Mouse (Mus musculus): ENCODE results near the gene Hist1h3c. TPM values are rescaled to one million over a fixed set of nuclear protein-coding genes. Genes with fewer than 3 reads are reported as not detected.
"Not testable (repeated sequence)": the region's sequence is repeated elsewhere in the genome, so short reads cannot be mapped to it uniquely, and the experiment has no call there.

Hist1h3c gene
- polyA plus RNA-seq, 1 experiment from 2014 or later = 10.8 TPM

GRCm38 (mm10) chr13:23709714-23710373 is 35.6 kb downstream of the Hist1h3c start:
- Histone ChIP-seq H3K9ac (peak overlapping the region; percentile 37), H3K27ac (no peak overlapping the region), H3K36me3 (ENCODE audit: poor library complexity, severe bottlenecking) (no peaks in the 10 kb centered on the region), H3K4me3 (peak overlapping the region; percentile 30), H3K9me3 (replicated peaks) (no peaks in the 10 kb centered on the region), H3K4me2 (peak overlapping the region; percentile 57), H3K27me3 (no peaks in the 10 kb centered on the region), H3K4me1 (peaks cover 13% of the 10 kb centered on the region)
- WGBS = 19% methylated on average over 15 of the region's 15 CpGs
- no peak for ATAC-seq

GRCm38 (mm10) chr13:23708654-23709053 is 36.7 kb downstream of the Hist1h3c start:
- no peak overlapping the region for H3K27ac ChIP-seq
- 75% methylated on average over 4 of the region's 4 CpGs for WGBS
- no peaks in the 10 kb centered on the region for H3K36me3 ChIP-seq (ENCODE audit: poor library complexity, severe bottlenecking)
- no peaks in the 10 kb centered on the region for H3K9me3 ChIP-seq (replicated peaks)
- no peak for ATAC-seq
- no peak overlapping the region for H3K4me3 ChIP-seq
- no peak overlapping the region for H3K4me2 ChIP-seq
- no peaks in the 10 kb centered on the region for H3K27me3 ChIP-seq
- H3K4me1 ChIP-seq = peaks cover 13% of the 10 kb centered on the region
- H3K9ac ChIP-seq = no peak overlapping the region

GRCm38 (mm10) chr13:23708041-23708440 is 37.4 kb downstream of the Hist1h3c start:
- H3K4me3 ChIP-seq = no peak overlapping the region
- no peak for ATAC-seq
- H3K27ac ChIP-seq = no peak overlapping the region
- no peaks in the 10 kb centered on the region for H3K27me3 ChIP-seq
- H3K4me1 ChIP-seq = peaks cover 13% of the 10 kb centered on the region
- no peak overlapping the region for H3K4me2 ChIP-seq
- 89% methylated on average over 4 of the region's 4 CpGs for WGBS
- no peak overlapping the region for H3K9ac ChIP-seq
- no peaks in the 10 kb centered on the region for H3K9me3 ChIP-seq (replicated peaks)
- no peaks in the 10 kb centered on the region for H3K36me3 ChIP-seq (ENCODE audit: poor library complexity, severe bottlenecking)

GRCm38 (mm10) chr13:23706771-23707170 is 38.6 kb downstream of the Hist1h3c start:
- Histone ChIP-seq H3K9me3 (replicated peaks) (no peaks in the 10 kb centered on the region), H3K4me3 (no peak overlapping the region), H3K27me3 (no peaks in the 10 kb centered on the region), H3K27ac (no peak overlapping the region), H3K36me3 (ENCODE audit: poor library complexity, severe bottlenecking) (no peaks in the 10 kb centered on the region), H3K9ac (no peak overlapping the region), H3K4me2 (no peak overlapping the region), H3K4me1 (peaks cover 13% of the 10 kb centered on the region)
- 91% methylated on average over 12 of the region's 12 CpGs for WGBS
- ATAC-seq = no peak

- H3K9me3 ChIP-seq (replicated peaks) = no peaks in the 10 kb centered on the region
- no peaks in the 10 kb centered on the region for H3K27me3 ChIP-seq
- 92% methylated on average over 7 of the region's 7 CpGs for WGBS
- no peaks in the 10 kb centered on the region for H3K36me3 ChIP-seq (ENCODE audit: poor library complexity, severe bottlenecking)
- H3K27ac ChIP-seq = no peak overlapping the region
- no peak overlapping the region for H3K9ac ChIP-seq
- no peak overlapping the region for H3K4me2 ChIP-seq
- ATAC-seq = no peak
- H3K4me3 ChIP-seq = no peak overlapping the region
- H3K4me1 ChIP-seq = peaks cover 13% of the 10 kb centered on the region
These were observed 39.5 kb downstream of the Hist1h3c start for GRCm38 (mm10) chr13:23705751-23706356.

- not testable (repeated sequence) for H3K36me3 ChIP-seq (ENCODE audit: poor library complexity, severe bottlenecking); H3K27ac ChIP-seq; H3K4me2 ChIP-seq; H3K9me3 ChIP-seq (replicated peaks); H3K4me3 ChIP-seq; ATAC-seq; H3K9ac ChIP-seq; H3K27me3 ChIP-seq; H3K4me1 ChIP-seq
- 91% methylated on average over 2 of the region's 2 CpGs for WGBS
These were observed 42.6 kb downstream of the Hist1h3c start for GRCm38 (mm10) chr13:23702801-23703200.

- H3K4me2 ChIP-seq = no peak overlapping the region
- no peaks in the 10 kb centered on the region for H3K27me3 ChIP-seq
- no peaks in the 10 kb centered on the region for H3K9me3 ChIP-seq (replicated peaks)
- no peak for ATAC-seq
- H3K9ac ChIP-seq = no peak overlapping the region
- H3K27ac ChIP-seq = no peak overlapping the region
- H3K4me3 ChIP-seq = no peak overlapping the region
- 86% methylated on average over 4 of the region's 4 CpGs for WGBS
- no peaks in the 10 kb centered on the region for H3K36me3 ChIP-seq (ENCODE audit: poor library complexity, severe bottlenecking)
- peaks cover 14% of the 10 kb centered on the region for H3K4me1 ChIP-seq
These were observed 43.2 kb downstream of the Hist1h3c start for GRCm38 (mm10) chr13:23702220-23702619.

- Histone ChIP-seq H3K9ac (no peak overlapping the region), H3K36me3 (ENCODE audit: poor library complexity, severe bottlenecking) (no peaks in the 10 kb centered on the region), H3K27me3 (no peaks in the 10 kb centered on the region), H3K4me1 (peaks cover 14% of the 10 kb centered on the region), H3K27ac (no peak overlapping the region), H3K4me3 (no peak overlapping the region), H3K4me2 (no peak overlapping the region), H3K9me3 (replicated peaks) (no peaks in the 10 kb centered on the region)
- WGBS = 32% methylated on average over 8 of the region's 8 CpGs
- ATAC-seq = peak; percentile 50; the same call in 1 of the 2 replicates
These were observed 44.4 kb downstream of the Hist1h3c start for GRCm38 (mm10) chr13:23700786-23701520.

GRCm38 (mm10) chr13:23699767-23700166 is 45.6 kb downstream of the Hist1h3c start:
- no peak overlapping the region for H3K9ac ChIP-seq
- WGBS = 70% methylated on average over 3 of the region's 3 CpGs
- no peak overlapping the region for H3K4me2 ChIP-seq

GRCm38 (mm10) chr13:23698996-23699395 is 46.4 kb downstream of the Hist1h3c start:
- H3K4me3 ChIP-seq = peak overlapping the region; percentile 46; the same call in 1 of the 2 replicates

More at GRCm38 (mm10) chr13:23699767-23700166, 45.6 kb downstream of the Hist1h3c start:
- no peaks in the 10 kb centered on the region for H3K27me3 ChIP-seq
- ATAC-seq = no peak
- no peaks in the 10 kb centered on the region for H3K36me3 ChIP-seq (ENCODE audit: poor library complexity, severe bottlenecking)
- H3K27ac ChIP-seq = no peak overlapping the region
- H3K9me3 ChIP-seq (replicated peaks) = no peaks in the 10 kb centered on the region
- no peak overlapping the region for H3K4me3 ChIP-seq
- peaks cover 14% of the 10 kb centered on the region for H3K4me1 ChIP-seq

GRCm38 (mm10) chr13:23698300-23698693 is 47.1 kb downstream of the Hist1h3c start, which contains the start of gene Hist1h4c:
Hist1h4c (minus strand) TSS chr13:23698454.
- H3K36me3 ChIP-seq (ENCODE audit: poor library complexity, severe bottlenecking) = no peaks in the 10 kb centered on the region

More at GRCm38 (mm10) chr13:23698996-23699395, 46.4 kb downstream of the Hist1h3c start:
- no peak for ATAC-seq
- Histone ChIP-seq H3K27me3 (no peaks in the 10 kb centered on the region), H3K4me1 (peaks cover 14% of the 10 kb centered on the region), H3K9me3 (replicated peaks) (no peaks in the 10 kb centered on the region), H3K9ac (no peak overlapping the region; the same call in 1 of the 2 replicates), H3K36me3 (ENCODE audit: poor library complexity, severe bottlenecking) (no peaks in the 10 kb centered on the region), H3K4me2 (peak overlapping the region; percentile 75), H3K27ac (peak overlapping the region; percentile 93)
- WGBS = 47% methylated on average over 6 of the region's 6 CpGs

More at GRCm38 (mm10) chr13:23698300-23698693, 47.1 kb downstream of the Hist1h3c start, which contains the start of gene Hist1h4c:
- WGBS = under 1% methylated on average over 17 of the region's 22 CpGs
- H3K27me3 ChIP-seq = no peaks in the 10 kb centered on the region
- peak within 1 kb of the TSS; percentile 46 for H3K4me3 ChIP-seq
- peak; percentile 97 for ATAC-seq
- H3K9me3 ChIP-seq (replicated peaks) = no peaks in the 10 kb centered on the region
- H3K4me1 ChIP-seq = peaks cover 14% of the 10 kb centered on the region
- peak within 1 kb of the TSS; percentile 75 for H3K4me2 ChIP-seq
- peak within 1 kb of the TSS; percentile 75 for H3K9ac ChIP-seq
- H3K27ac ChIP-seq = peak within 1 kb of the TSS; percentile 93
